Mouse (Mus musculus): Measurements from ENCODE around the gene Acin1. TPM values are rescaled to one million over a fixed set of nuclear protein-coding genes. Genes with fewer than 3 reads are reported as not detected.

The Acin1 gene
- polyA plus RNA-seq, 1 experiment from 2014 or later: 185 TPM

- no peak overlapping the region for H3K9ac ChIP-seq (ENCODE audit: low read depth, low read length)
- no peak overlapping the region for H3K27ac ChIP-seq (ENCODE audit: low read depth, low read length)
- H3K27me3 ChIP-seq (ENCODE audit: control insufficient read depth, insufficient read depth, low read length): no peaks in the 10 kb centered on the region
- ATAC-seq (ENCODE audit: low FRiP score) (no peak), DNase-seq (ENCODE audit: low spot score) (no peak)
- WGBS: 94% methylated on average over 2 of the region's 2 CpGs
- H3K4me3 ChIP-seq (ENCODE audit: low read depth, low read length): no peak overlapping the region
- peaks cover 26% of the 10 kb centered on the region for H3K36me3 ChIP-seq (ENCODE audit: control insufficient read depth, insufficient read depth, low read length)
- no peaks in the 10 kb centered on the region for H3K4me1 ChIP-seq (replicated peaks; ENCODE audit: control insufficient read depth, insufficient read depth, low read length)
- no peak overlapping the region for H3K4me2 ChIP-seq (replicated peaks; ENCODE audit: low read depth, low read length)
- H3K9me3 ChIP-seq (ENCODE audit: control insufficient read depth, low read length): no peaks in the 10 kb centered on the region
Observed at GRCm38 (mm10) chr14:54660009-54660408, 26.7 kb downstream of the Acin1 start.

GRCm38 (mm10) chr14:54653496-54653895 lies 33.2 kb downstream of the Acin1 start:
- Histone ChIP-seq H3K4me3 (ENCODE audit: low read depth, low read length) (peak overlapping the region; percentile 65), H3K9ac (ENCODE audit: low read depth, low read length) (peak overlapping the region; percentile 88), H3K27ac (ENCODE audit: low read depth, low read length) (peak overlapping the region; percentile 82), H3K27me3 (ENCODE audit: control insufficient read depth, insufficient read depth, low read length) (no peaks in the 10 kb centered on the region), H3K36me3 (ENCODE audit: control insufficient read depth, insufficient read depth, low read length) (peaks cover 17% of the 10 kb centered on the region), H3K9me3 (ENCODE audit: control insufficient read depth, low read length) (no peaks in the 10 kb centered on the region), H3K4me1 (replicated peaks; ENCODE audit: control insufficient read depth, insufficient read depth, low read length) (peaks cover 5% of the 10 kb centered on the region; the same call in 1 of the 2 replicates), H3K4me2 (replicated peaks; ENCODE audit: low read depth, low read length) (peak overlapping the region; percentile 64)
- WGBS: 2% methylated on average over 12 of the region's 12 CpGs
- peak; percentile 84 for ATAC-seq (ENCODE audit: low FRiP score)
- DNase-seq (ENCODE audit: low spot score): peak; percentile 90

GRCm38 (mm10) chr14:54652787-54653186 lies 33.9 kb downstream of the Acin1 start:
- WGBS: 0% methylated on average over 7 of the region's 7 CpGs
- H3K9me3 ChIP-seq (ENCODE audit: control insufficient read depth, low read length): no peaks in the 10 kb centered on the region
- H3K27ac ChIP-seq (ENCODE audit: low read depth, low read length): peak overlapping the region; percentile 82
- ATAC-seq (ENCODE audit: low FRiP score) (no peak), DNase-seq (ENCODE audit: low spot score) (peak; percentile 32)
- peaks cover 17% of the 10 kb centered on the region for H3K36me3 ChIP-seq (ENCODE audit: control insufficient read depth, insufficient read depth, low read length)
- no peaks in the 10 kb centered on the region for H3K27me3 ChIP-seq (ENCODE audit: control insufficient read depth, insufficient read depth, low read length)
- peaks cover 5% of the 10 kb centered on the region; the same call in 1 of the 2 replicates for H3K4me1 ChIP-seq (replicated peaks; ENCODE audit: control insufficient read depth, insufficient read depth, low read length)
- H3K9ac ChIP-seq (ENCODE audit: low read depth, low read length): peak overlapping the region; percentile 88
- peak overlapping the region; percentile 65 for H3K4me3 ChIP-seq (ENCODE audit: low read depth, low read length)
- H3K4me2 ChIP-seq (replicated peaks; ENCODE audit: low read depth, low read length): peak overlapping the region; percentile 64

- DNase-seq (ENCODE audit: low spot score) (no peak), ATAC-seq (ENCODE audit: low FRiP score) (peak; percentile 12; the same call in 1 of the 2 replicates)
- no peak overlapping the region for H3K27ac ChIP-seq (ENCODE audit: low read depth, low read length)
- peaks cover 19% of the 10 kb centered on the region for H3K36me3 ChIP-seq (ENCODE audit: control insufficient read depth, insufficient read depth, low read length)
- no peak overlapping the region for H3K9ac ChIP-seq (ENCODE audit: low read depth, low read length)
- no peak overlapping the region; the same call in 1 of the 2 replicates for H3K4me3 ChIP-seq (ENCODE audit: low read depth, low read length)
- H3K9me3 ChIP-seq (ENCODE audit: control insufficient read depth, low read length): no peaks in the 10 kb centered on the region
- peaks cover 5% of the 10 kb centered on the region; the same call in 1 of the 2 replicates for H3K4me1 ChIP-seq (replicated peaks; ENCODE audit: control insufficient read depth, insufficient read depth, low read length)
- H3K27me3 ChIP-seq (ENCODE audit: control insufficient read depth, insufficient read depth, low read length): no peaks in the 10 kb centered on the region
- H3K4me2 ChIP-seq (replicated peaks; ENCODE audit: low read depth, low read length): no peak overlapping the region
- WGBS: 75% methylated on average over 4 of the region's 4 CpGs
Observed at GRCm38 (mm10) chr14:54651556-54651955, 35.2 kb downstream of the Acin1 start.

GRCm38 (mm10) chr14:54650621-54651454 lies 35.9 kb downstream of the Acin1 start:
- 70% methylated on average over 23 of the region's 23 CpGs for WGBS
- Histone ChIP-seq H3K27ac (ENCODE audit: low read depth, low read length) (no peak overlapping the region), H3K4me1 (replicated peaks; ENCODE audit: control insufficient read depth, insufficient read depth, low read length) (peaks cover 5% of the 10 kb centered on the region; the same call in 1 of the 2 replicates), H3K27me3 (ENCODE audit: control insufficient read depth, insufficient read depth, low read length) (no peaks in the 10 kb centered on the region), H3K9me3 (ENCODE audit: control insufficient read depth, low read length) (no peaks in the 10 kb centered on the region), H3K4me3 (ENCODE audit: low read depth, low read length) (no peak overlapping the region), H3K4me2 (replicated peaks; ENCODE audit: low read depth, low read length) (no peak overlapping the region), H3K9ac (ENCODE audit: low read depth, low read length) (no peak overlapping the region), H3K36me3 (ENCODE audit: control insufficient read depth, insufficient read depth, low read length) (peaks cover 25% of the 10 kb centered on the region)
- DNase-seq (ENCODE audit: low spot score): peak; percentile 97
- ATAC-seq (ENCODE audit: low FRiP score): peak; percentile 36

- ATAC-seq (ENCODE audit: low FRiP score) (no peak), DNase-seq (ENCODE audit: low spot score) (no peak)
- H3K4me2 ChIP-seq (replicated peaks; ENCODE audit: low read depth, low read length): no peak overlapping the region
- H3K9ac ChIP-seq (ENCODE audit: low read depth, low read length): no peak overlapping the region
- WGBS: 81% methylated on average over 4 of the region's 4 CpGs
- no peak overlapping the region for H3K27ac ChIP-seq (ENCODE audit: low read depth, low read length)
- no peak overlapping the region for H3K4me3 ChIP-seq (ENCODE audit: low read depth, low read length)
- peaks cover 42% of the 10 kb centered on the region for H3K36me3 ChIP-seq (ENCODE audit: control insufficient read depth, insufficient read depth, low read length)
- H3K4me1 ChIP-seq (replicated peaks; ENCODE audit: control insufficient read depth, insufficient read depth, low read length): peaks cover 2% of the 10 kb centered on the region; the same call in 1 of the 2 replicates
- H3K27me3 ChIP-seq (ENCODE audit: control insufficient read depth, insufficient read depth, low read length): no peaks in the 10 kb centered on the region
- no peaks in the 10 kb centered on the region for H3K9me3 ChIP-seq (ENCODE audit: control insufficient read depth, low read length)
Observed at GRCm38 (mm10) chr14:54647900-54648299, 38.8 kb downstream of the Acin1 start.

- Histone ChIP-seq H3K9me3 (ENCODE audit: control insufficient read depth, low read length) (no peaks in the 10 kb centered on the region), H3K9ac (ENCODE audit: low read depth, low read length) (no peak overlapping the region), H3K36me3 (ENCODE audit: control insufficient read depth, insufficient read depth, low read length) (peaks cover 42% of the 10 kb centered on the region), H3K4me2 (replicated peaks; ENCODE audit: low read depth, low read length) (no peak overlapping the region), H3K4me1 (replicated peaks; ENCODE audit: control insufficient read depth, insufficient read depth, low read length) (peaks cover 2% of the 10 kb centered on the region; the same call in 1 of the 2 replicates), H3K27me3 (ENCODE audit: control insufficient read depth, insufficient read depth, low read length) (no peaks in the 10 kb centered on the region), H3K4me3 (ENCODE audit: low read depth, low read length) (no peak overlapping the region), H3K27ac (ENCODE audit: low read depth, low read length) (no peak overlapping the region)
- DNase-seq (ENCODE audit: low spot score) (peak; percentile 19), ATAC-seq (ENCODE audit: low FRiP score) (no peak)
- WGBS: 96% methylated on average over 8 of the region's 8 CpGs
Observed at GRCm38 (mm10) chr14:54646898-54647636, 39.7 kb downstream of the Acin1 start.

GRCm38 (mm10) chr14:54646455-54646854 lies 40.3 kb downstream of the Acin1 start:
- H3K9ac ChIP-seq (ENCODE audit: low read depth, low read length): no peak overlapping the region
- H3K9me3 ChIP-seq (ENCODE audit: control insufficient read depth, low read length): no peaks in the 10 kb centered on the region
- WGBS: 97% methylated on average over 17 of the region's 17 CpGs
- no peak overlapping the region for H3K4me3 ChIP-seq (ENCODE audit: low read depth, low read length)
- H3K27me3 ChIP-seq (ENCODE audit: control insufficient read depth, insufficient read depth, low read length): no peaks in the 10 kb centered on the region
- H3K36me3 ChIP-seq (ENCODE audit: control insufficient read depth, insufficient read depth, low read length): peaks cover 42% of the 10 kb centered on the region
- H3K4me2 ChIP-seq (replicated peaks; ENCODE audit: low read depth, low read length): no peak overlapping the region
- no peak for ATAC-seq (ENCODE audit: low FRiP score)
- DNase-seq (ENCODE audit: low spot score): no peak
- H3K27ac ChIP-seq (ENCODE audit: low read depth, low read length): no peak overlapping the region
- no peaks in the 10 kb centered on the region; the same call in none of the 2 replicates for H3K4me1 ChIP-seq (replicated peaks; ENCODE audit: control insufficient read depth, insufficient read depth, low read length)

Data from hindbrain, embryonic 11.5 days (tissue).